Mouse (Mus musculus): Measurements from ENCODE around the gene Klhl24. TPM values are rescaled to one million over a fixed set of nuclear protein-coding genes. Genes with fewer than 3 reads are reported as not detected.
A peak's percentile ranks its signal among the peaks of the same experiment; 100 is the strongest.

The Klhl24 gene
- 35.9 and 38.8 TPM in 2 replicates for polyA plus RNA-seq (2015; fragmentation: Nextera tagmentation; extraction: Ambion mirVana)

DNA sequence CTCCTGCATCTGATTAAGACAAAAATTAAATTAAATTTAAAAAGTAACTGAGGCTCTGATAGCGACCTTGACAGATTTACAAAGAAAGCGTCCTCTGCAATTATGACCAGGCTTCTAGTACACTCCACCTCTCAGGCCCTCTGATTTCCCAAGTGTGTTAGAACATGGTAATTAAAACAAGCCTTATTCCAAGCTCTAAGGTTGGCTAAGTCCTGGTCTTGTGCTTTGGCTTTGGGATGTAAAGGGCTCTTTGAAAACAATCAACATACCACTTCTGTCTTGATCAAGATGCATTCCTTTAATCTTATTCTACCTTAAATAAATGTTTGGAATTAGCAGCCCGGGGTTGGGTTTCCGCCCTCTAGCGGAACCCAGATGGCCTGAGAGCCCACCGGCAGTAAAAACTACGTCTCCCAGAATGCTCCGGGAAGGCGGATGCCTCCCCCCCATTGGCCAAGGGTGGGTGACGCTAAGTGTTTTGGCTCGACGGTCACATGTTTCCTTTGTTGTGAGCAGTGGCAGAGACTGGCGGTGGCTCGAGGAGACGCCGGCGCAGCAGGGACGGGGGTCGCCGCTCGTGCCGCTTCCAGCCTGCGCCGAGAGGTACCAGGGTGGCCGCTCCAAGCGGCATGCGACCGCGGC is at the start of gene Klhl24:
Gene Klhl24, plus strand, starts transcription at position 474 of the 642 bp plus-strand sequence.
- H3K9ac ChIP-seq (replicated peaks): peak within 1 kb of the TSS; percentile 99
- ATAC-seq (ENCODE audit: low FRiP score): peak; percentile 98
- peak within 1 kb of the TSS; percentile 61 for H3K4me2 ChIP-seq
- peak within 1 kb of the TSS; percentile 97 for H3K4me3 ChIP-seq (replicated peaks)
- H3K27me3 ChIP-seq (replicated peaks): no peaks in the 10 kb centered on the region
- H3K27ac ChIP-seq (replicated peaks): peak within 1 kb of the TSS; percentile 97
- no peaks in the 10 kb centered on the region for H3K9me3 ChIP-seq (replicated peaks)
- H3K4me1 ChIP-seq: peaks cover 5% of the 10 kb centered on the region
- WGBS: under 1% methylated on average over 29 of the region's 29 CpGs
- no peaks in the 10 kb centered on the region for H3K36me3 ChIP-seq

GRCm38 (mm10) chr16:20052655-20053054 is 44.7 kb upstream of the Klhl24 start:
- H3K4me1 ChIP-seq: no peaks in the 10 kb centered on the region
- H3K9ac ChIP-seq (replicated peaks): no peak overlapping the region
- H3K27ac ChIP-seq (replicated peaks): no peak overlapping the region
- WGBS: 96% methylated on average over 3 of the region's 3 CpGs
- no peaks in the 10 kb centered on the region for H3K27me3 ChIP-seq (replicated peaks)
- no peak overlapping the region for H3K4me2 ChIP-seq
- H3K4me3 ChIP-seq (replicated peaks): no peak overlapping the region
- no peaks in the 10 kb centered on the region for H3K9me3 ChIP-seq (replicated peaks)
- H3K36me3 ChIP-seq: no peaks in the 10 kb centered on the region
- no peak for ATAC-seq (ENCODE audit: low FRiP score)

GRCm38 (mm10) chr16:20072770-20073169 is 24.6 kb upstream of the Klhl24 start:
- H3K4me2 ChIP-seq: no peak overlapping the region
- WGBS: 88% methylated on average over 1 of the region's 1 CpGs
- no peak overlapping the region for H3K27ac ChIP-seq (replicated peaks)
- H3K4me3 ChIP-seq (replicated peaks): no peak overlapping the region
- no peaks in the 10 kb centered on the region for H3K4me1 ChIP-seq
- H3K9me3 ChIP-seq (replicated peaks): no peaks in the 10 kb centered on the region
- no peak for ATAC-seq (ENCODE audit: low FRiP score)
- no peaks in the 10 kb centered on the region for H3K27me3 ChIP-seq (replicated peaks)
- no peaks in the 10 kb centered on the region for H3K36me3 ChIP-seq
- no peak overlapping the region for H3K9ac ChIP-seq (replicated peaks)

DNA sequence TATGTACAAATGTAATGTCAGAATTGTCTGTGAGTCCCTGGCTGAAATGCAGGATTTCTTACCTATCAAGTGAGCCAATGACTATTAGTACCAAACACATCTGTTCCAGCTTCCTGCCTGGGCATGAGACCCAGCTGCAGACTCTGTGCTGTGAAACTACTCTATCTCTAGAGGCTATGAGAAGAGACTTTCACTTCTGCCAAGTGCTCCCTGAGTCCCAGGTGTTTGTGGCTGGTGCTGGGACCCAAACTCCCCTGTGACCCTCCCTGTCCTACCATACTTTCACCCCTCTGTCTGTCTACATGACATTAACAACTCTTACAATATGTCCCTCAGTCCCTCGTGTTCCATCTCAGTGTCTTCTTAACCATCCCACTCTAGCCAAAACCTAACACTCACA is 20.7 kb upstream of the Klhl24 start:
- Histone ChIP-seq H3K36me3 (no peaks in the 10 kb centered on the region), H3K4me2 (no peak overlapping the region), H3K27me3 (replicated peaks) (no peaks in the 10 kb centered on the region), H3K27ac (replicated peaks) (no peak overlapping the region), H3K4me3 (replicated peaks) (no peak overlapping the region), H3K9me3 (replicated peaks) (no peaks in the 10 kb centered on the region), H3K9ac (replicated peaks) (no peak overlapping the region), H3K4me1 (no peaks in the 10 kb centered on the region)
- no peak for ATAC-seq (ENCODE audit: low FRiP score)
- 70% methylated on average over 1 of the region's 1 CpGs for WGBS

DNA sequence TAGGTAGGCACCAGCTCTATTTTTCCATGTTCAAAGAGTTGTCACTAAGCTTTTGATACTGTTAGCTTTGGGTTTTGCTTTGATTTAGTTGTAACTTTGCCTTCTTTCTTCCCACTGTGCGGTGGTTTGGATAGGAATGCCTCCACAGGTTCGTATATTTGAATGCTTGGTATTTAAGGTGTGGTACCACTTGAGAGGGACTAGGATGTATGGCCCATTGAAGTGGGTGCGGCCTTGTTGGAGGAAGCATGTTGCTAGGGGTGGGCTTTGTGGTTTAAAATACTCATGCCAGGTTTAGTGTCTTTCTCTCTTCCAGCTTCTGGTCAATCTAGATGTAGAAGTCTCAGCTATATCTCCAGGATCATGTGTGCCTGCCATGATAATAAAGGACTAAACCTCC is 17.1 kb upstream of the Klhl24 start:
- H3K27ac ChIP-seq (replicated peaks): no peak overlapping the region
- no peak for ATAC-seq (ENCODE audit: low FRiP score)
- WGBS: 88% methylated on average over 3 of the region's 3 CpGs

DNA sequence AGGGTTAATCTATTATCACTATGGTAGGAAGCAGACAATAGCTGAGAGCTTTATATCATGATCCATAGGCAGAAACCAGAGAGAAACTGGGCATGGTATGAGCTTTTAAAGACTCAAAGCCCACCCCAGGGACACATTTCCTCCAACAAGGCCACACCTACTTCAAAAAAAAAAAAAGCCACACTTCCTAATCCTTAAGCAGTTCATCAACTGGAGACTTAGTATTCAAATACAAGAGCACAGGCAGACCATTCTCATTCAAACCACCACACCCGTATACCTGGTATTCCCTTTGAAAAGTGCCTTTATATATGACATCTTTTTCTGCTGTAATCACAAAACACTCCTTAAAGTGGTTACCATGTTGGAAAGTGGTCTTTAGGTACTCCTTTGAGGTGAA is 12.7 kb upstream of the Klhl24 start:
- Histone ChIP-seq H3K9ac (replicated peaks) (no peak overlapping the region), H3K27ac (replicated peaks) (no peak overlapping the region), H3K4me2 (no peak overlapping the region), H3K27me3 (replicated peaks) (no peaks in the 10 kb centered on the region), H3K4me1 (no peaks in the 10 kb centered on the region), H3K4me3 (replicated peaks) (no peak overlapping the region), H3K9me3 (replicated peaks) (no peaks in the 10 kb centered on the region), H3K36me3 (no peaks in the 10 kb centered on the region)
- ATAC-seq (ENCODE audit: low FRiP score): no peak
- WGBS: 95% methylated on average over 1 of the region's 1 CpGs

More for the DNA sequence above, 17.1 kb upstream of the Klhl24 start:
- Histone ChIP-seq H3K4me2 (no peak overlapping the region), H3K36me3 (no peaks in the 10 kb centered on the region), H3K4me3 (replicated peaks) (no peak overlapping the region), H3K9ac (replicated peaks) (no peak overlapping the region), H3K9me3 (replicated peaks) (no peaks in the 10 kb centered on the region), H3K4me1 (no peaks in the 10 kb centered on the region), H3K27me3 (replicated peaks) (no peaks in the 10 kb centered on the region)

DNA sequence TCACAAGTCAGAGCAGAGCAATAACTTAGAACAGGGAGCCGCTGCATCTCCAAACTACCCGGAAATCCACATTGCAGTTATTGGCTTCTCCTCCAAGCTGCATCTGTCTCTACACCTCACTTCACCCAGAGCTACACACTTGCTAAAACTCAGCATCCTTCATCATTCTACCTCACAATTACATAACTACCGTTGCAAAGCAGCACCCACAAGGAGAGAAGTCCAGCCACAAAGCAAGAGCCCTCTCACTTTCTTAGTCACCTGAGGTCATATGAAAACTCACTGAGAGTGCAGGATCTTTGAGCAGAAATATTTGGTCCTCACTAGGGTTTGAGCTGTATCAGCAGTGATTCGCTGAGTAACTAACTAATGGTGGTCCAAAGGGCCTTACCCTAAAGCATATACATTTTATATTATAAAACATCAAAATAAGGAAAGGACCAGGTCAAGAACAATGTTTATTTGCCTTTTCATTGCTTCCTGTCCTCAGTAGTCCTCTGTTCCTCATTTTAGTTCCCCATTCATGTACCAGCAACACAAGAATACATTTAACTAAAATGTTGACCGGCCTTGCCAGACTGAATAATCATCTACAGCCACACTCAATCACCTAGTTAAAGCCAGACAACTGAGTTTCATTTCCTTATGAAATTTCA is 12.0 kb upstream of the Klhl24 start:
- Histone ChIP-seq H3K27ac (replicated peaks) (no peak overlapping the region), H3K36me3 (no peaks in the 10 kb centered on the region), H3K27me3 (replicated peaks) (no peaks in the 10 kb centered on the region), H3K9me3 (replicated peaks) (no peaks in the 10 kb centered on the region), H3K4me1 (no peaks in the 10 kb centered on the region), H3K9ac (replicated peaks) (no peak overlapping the region), H3K4me3 (replicated peaks) (no peak overlapping the region), H3K4me2 (no peak overlapping the region)
- no peak for ATAC-seq (ENCODE audit: low FRiP score)
- WGBS: 90% methylated on average over 5 of the region's 5 CpGs

GRCm38 (mm10) chr16:20086976-20087375 is 10.4 kb upstream of the Klhl24 start:
- Histone ChIP-seq H3K4me3 (replicated peaks) (no peak overlapping the region), H3K4me1 (no peaks in the 10 kb centered on the region), H3K9ac (replicated peaks) (no peak overlapping the region), H3K4me2 (no peak overlapping the region), H3K9me3 (replicated peaks) (no peaks in the 10 kb centered on the region), H3K27ac (replicated peaks) (no peak overlapping the region), H3K27me3 (replicated peaks) (no peaks in the 10 kb centered on the region), H3K36me3 (no peaks in the 10 kb centered on the region)
- ATAC-seq (ENCODE audit: low FRiP score): no peak
- WGBS: 62% methylated on average over 5 of the region's 5 CpGs

- H3K9ac ChIP-seq (replicated peaks): no peak overlapping the region
- H3K27me3 ChIP-seq (replicated peaks): no peaks in the 10 kb centered on the region
- no peak for ATAC-seq (ENCODE audit: low FRiP score)
- no peaks in the 10 kb centered on the region for H3K9me3 ChIP-seq (replicated peaks)
- WGBS: 87% methylated on average over 3 of the region's 3 CpGs
- H3K4me2 ChIP-seq: no peak overlapping the region
- H3K4me3 ChIP-seq (replicated peaks): no peak overlapping the region
- H3K27ac ChIP-seq (replicated peaks): no peak overlapping the region
- H3K36me3 ChIP-seq: no peaks in the 10 kb centered on the region
- H3K4me1 ChIP-seq: no peaks in the 10 kb centered on the region
These were observed 7.7 kb upstream of the Klhl24 start for GRCm38 (mm10) chr16:20089636-20090035.

- 61% methylated on average over 5 of the region's 5 CpGs for WGBS
- Histone ChIP-seq H3K4me1 (no peaks in the 10 kb centered on the region), H3K36me3 (no peaks in the 10 kb centered on the region), H3K4me3 (replicated peaks) (no peak overlapping the region), H3K9me3 (replicated peaks) (no peaks in the 10 kb centered on the region), H3K4me2 (no peak overlapping the region), H3K9ac (replicated peaks) (no peak overlapping the region), H3K27ac (replicated peaks) (no peak overlapping the region), H3K27me3 (replicated peaks) (no peaks in the 10 kb centered on the region)
- no peak for ATAC-seq (ENCODE audit: low FRiP score)
These were observed 6.3 kb upstream of the Klhl24 start for GRCm38 (mm10) chr16:20090921-20091575.

DNA sequence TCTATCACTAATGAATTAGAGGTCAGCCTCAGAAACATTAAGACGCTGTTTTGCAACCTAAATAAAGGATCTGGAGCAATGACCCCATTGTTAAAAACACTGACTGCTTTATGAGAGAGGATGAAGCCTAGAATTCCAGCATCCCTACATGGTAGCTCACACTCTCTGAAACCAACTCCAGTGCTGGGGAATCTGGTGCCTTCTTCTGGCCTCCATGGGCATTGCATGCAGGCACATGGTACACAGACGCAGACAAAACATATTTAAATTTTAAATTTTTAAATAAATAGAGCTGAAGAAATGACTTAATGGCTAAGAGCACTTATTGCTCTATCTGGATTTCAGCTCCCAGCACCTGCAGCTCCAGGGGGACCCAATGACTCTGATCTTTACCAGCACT is 1.4 kb upstream of the Klhl24 start:
- H3K4me2 ChIP-seq: no peak overlapping the region
- peaks cover 5% of the 10 kb centered on the region for H3K4me1 ChIP-seq
- no peak overlapping the region for H3K27ac ChIP-seq (replicated peaks)
- no peak overlapping the region for H3K4me3 ChIP-seq (replicated peaks)
- no peaks in the 10 kb centered on the region for H3K9me3 ChIP-seq (replicated peaks)
- H3K27me3 ChIP-seq (replicated peaks): no peaks in the 10 kb centered on the region
- no peaks in the 10 kb centered on the region for H3K36me3 ChIP-seq
- WGBS: 75% methylated on average over 2 of the region's 2 CpGs
- H3K9ac ChIP-seq (replicated peaks): no peak overlapping the region
- no peak for ATAC-seq (ENCODE audit: low FRiP score)

All from neural tube, embryonic 15.5 days (tissue).